Mouse (Mus musculus): ENCODE results near the gene Cacna1g.

- TF ChIP-seq ZC3H11A (IDR thresholded peaks at IDR 0.05; ENCODE audit: low read depth, low read length) (no peak), POLR2A (IDR thresholded peaks at IDR 0.05; ENCODE audit: low read depth, low read length) (no peak), EP300 (IDR thresholded peaks at IDR 0.05; ENCODE audit: low read length) (no peak), USF1 (IDR thresholded peaks at IDR 0.05; ENCODE audit: low read depth, low read length) (no peak)
Observed at GRCm38 (mm10) chr11:94425656-94426055, 48.3 kb downstream of the Cacna1g start.
